Mouse (Mus musculus): Measurements from ENCODE around the gene Dnah14.

The Dnah14 gene

GRCm38 (mm10) chr1:181589116-181589515 is 12.8 kb downstream of the Dnah14 start:
- in situ Hi-C loops (cut with MboI, MseI), result no loop called here

GRCm38 (mm10) chr1:181599376-181599775 is 23.0 kb downstream of the Dnah14 start:
- in situ Hi-C loops (cut with MboI, MseI), result no loop called here

GRCm38 (mm10) chr1:181611118-181611517 is 34.8 kb downstream of the Dnah14 start:
- in situ Hi-C loops (cut with MboI, MseI), result no loop called here

DNA sequence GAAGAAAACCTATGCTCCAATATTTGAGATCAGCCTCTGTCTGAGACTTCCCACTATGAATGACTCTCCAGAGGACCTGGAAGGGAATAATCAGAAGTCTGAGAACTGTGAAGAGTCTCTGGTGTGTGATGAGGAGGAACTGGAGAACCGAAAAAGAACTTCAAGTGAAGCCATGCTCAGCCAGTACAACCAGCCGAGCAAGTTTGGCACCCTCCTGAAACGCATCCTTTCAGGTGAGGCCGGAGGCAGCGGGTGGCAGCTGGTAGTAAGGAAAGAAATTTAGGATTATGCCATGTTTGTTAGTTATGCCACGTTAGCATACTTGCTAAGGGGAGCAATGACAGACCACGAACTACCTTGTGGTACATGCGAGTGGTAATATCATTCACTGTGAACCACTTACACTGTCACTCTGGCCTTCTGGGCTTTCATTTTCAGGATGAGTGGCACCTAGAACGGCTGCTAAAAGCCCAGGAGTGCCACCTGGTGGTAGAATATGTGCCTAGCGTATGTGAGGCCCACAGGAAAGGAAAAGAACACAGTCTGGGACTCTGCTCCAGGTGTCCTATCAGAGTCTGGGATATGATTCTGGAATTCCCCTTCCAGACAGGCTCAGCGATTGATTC is 39.6 kb downstream of the Dnah14 start:
- in situ Hi-C loops (cut with MboI, MseI), result no loop called here

DNA sequence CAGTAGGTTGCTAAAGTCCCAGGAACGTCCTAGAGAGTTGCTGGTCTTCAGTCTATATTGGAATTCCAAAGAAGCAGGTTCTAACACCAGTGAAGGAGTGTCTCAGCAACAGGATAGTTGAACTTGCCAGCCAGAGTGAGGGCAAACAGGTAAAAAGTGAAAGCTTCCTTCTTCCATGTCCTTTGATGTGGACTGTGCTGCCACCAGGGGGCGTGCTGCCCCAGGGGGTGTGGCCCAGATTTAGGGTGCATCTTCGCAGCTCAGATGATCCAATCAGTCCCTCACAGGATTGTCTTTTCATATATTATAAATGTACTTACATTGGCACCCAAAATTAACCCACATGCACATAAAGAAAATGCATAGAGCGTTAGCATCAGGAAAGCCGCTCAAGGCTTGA is 41.0 kb downstream of the Dnah14 start:
- in situ Hi-C loops (cut with MboI, MseI), result no loop called here

GRCm38 (mm10) chr1:181623149-181623680 is 46.9 kb downstream of the Dnah14 start:
- in situ Hi-C loops (cut with MboI, MseI), result no loop called here

GRCm38 (mm10) chr1:181624876-181625275 is 48.5 kb downstream of the Dnah14 start:
- in situ Hi-C loops (cut with MboI, MseI), result no loop called here

DNA sequence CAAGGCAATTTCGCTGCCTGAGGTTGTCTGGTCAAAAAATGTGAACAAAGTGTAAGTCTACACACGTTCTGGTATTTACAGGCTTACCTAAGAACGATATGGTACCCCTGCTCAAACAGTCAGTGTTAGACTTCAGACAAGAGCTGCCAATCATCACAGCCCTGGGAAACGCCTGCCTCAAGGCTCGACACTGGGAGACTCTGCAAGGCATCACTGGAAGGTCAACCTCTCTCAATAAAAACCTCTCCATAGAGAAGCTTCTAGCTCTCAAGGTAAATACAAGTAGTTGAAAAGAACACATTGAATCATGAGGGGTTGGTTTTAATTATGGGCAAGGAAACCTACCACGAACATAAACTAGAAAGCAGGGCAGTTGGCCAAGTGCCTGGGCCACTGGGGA is 51.9 kb downstream of the Dnah14 start:
- in situ Hi-C loops (cut with MboI, MseI), result no loop called here

- in situ Hi-C loops (cut with MboI, MseI), result no loop called here
These were observed 55.0 kb downstream of the Dnah14 start for GRCm38 (mm10) chr1:181631371-181631770.

GRCm38 (mm10) chr1:181637997-181638713 is 61.8 kb downstream of the Dnah14 start:
- in situ Hi-C loops (cut with MboI, MseI), result no loop called here

- in situ Hi-C loops (cut with MboI, MseI), result no loop called here
These were observed 64.0 kb downstream of the Dnah14 start for GRCm38 (mm10) chr1:181640383-181640782.

DNA sequence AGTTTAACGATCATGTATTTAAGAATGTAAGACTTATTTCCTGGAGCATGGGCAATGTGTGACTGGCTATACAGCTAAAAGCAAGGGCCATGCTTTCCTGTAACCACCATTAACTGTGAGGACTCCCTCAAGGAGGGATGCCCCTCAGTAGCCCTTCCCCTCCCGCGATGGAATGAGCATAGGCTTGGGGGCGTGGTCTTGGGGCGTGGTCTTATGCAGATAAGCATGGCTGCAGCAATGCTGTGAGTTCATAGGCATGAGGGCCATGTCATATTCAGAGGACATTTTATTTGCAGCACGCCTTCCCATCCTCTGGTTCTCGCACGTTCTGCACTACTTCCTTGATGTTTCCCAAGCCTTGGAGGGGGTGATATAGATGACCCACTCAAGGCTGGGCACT is 71.1 kb downstream of the Dnah14 start:
- in situ Hi-C loops (cut with MboI, MseI), result no loop called here

GRCm38 (mm10) chr1:181653481-181653880 is 77.1 kb downstream of the Dnah14 start:
- in situ Hi-C loops (cut with MboI, MseI), result no loop called here

DNA sequence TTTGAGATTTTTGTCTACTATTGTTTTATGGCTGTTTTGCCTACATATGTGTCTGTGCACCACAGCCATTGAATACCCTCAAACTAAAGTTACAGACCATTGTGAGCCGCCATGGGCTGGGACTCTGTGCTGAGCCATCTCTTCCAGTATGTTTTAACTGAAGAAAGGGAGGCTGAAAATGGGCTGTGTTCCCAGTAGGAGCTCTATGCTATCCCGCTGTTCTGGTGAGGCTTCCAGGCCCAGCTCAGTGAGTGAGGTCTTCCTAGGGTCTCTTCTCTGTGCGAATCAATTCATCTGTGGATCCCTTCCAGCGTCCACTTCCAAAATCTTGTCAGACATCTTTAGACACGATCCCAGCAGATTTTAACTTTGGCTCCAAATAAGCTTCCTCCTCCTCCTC is 80.1 kb downstream of the Dnah14 start:
- in situ Hi-C loops (cut with MboI, MseI), result no loop called here

DNA sequence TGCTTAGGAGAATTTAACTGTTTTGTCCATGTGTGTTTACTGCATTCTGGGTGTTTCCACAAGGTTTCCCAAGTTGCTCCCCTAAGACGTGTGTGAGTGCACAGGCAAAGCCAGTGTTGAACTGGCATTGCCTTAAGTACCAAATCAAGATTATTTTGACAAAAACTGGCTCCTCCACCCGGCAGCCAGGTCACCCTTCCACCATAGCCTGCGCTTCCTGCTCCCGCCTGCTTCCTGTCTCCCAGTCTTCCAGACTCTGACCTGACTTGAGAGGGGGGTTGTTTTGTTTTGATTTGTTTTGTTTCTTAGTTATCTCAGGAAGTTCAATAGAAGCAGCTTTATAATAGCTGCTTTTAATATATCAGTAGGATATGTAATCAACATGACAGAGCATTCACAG is 90.4 kb downstream of the Dnah14 start:
- in situ Hi-C loops (cut with MboI, MseI), result no loop called here

DNA sequence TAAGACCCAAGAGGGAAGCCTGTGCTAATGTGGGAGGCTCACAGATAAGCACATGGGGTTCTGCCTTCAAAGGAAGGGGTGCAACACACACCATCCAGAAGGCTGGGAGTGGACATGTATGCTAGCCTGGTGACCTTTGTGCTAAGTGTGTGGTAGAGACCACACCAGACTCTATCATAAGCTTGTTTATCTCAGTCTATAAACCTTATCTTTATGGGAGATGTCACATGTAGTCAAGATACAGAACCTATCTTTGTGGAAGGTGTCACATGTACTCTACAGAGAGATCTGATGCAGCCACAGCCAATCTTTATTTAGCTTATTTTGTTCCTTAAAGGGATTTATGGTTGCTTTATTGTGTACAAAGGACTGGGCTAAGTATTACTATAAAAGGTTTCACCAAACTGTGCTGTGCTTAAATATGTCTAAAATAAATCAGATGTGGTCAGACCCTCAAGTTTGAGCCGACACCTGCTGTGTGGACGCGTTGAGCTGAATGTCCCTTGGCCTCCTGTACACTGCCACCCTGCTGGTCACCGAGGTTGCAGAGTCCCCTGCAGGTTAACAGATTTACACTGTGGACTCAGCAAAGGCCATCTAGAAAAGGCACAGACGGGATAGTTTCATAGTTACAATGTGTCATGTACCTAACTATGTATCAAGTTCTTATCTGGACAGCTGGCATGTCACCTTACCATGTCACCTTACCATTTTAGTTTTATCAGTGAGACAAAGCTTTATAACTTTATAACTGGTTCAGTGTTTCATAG is 118.6 kb downstream of the Dnah14 start:
- in situ Hi-C loops (cut with MboI, MseI), result no loop called here

DNA sequence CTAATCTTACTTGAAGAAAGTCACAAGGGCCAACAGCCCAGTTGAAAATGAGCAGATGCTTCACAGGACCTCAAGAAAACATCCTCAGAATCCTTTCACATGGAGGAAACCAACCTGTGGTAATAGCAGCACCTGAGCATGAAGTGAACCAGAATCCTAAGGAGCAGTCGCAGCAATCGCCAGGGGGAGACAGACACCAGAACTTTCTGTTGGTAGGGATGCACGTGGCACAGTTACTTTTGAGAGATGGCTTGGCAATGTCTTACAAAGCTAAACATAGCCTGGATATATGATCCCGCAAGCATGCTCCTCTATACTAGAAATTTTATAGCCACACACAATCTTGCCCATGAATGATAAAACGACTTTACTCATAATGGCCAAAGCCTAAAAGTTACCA is 152.3 kb downstream of the Dnah14 start:
- in situ Hi-C loops (cut with MboI, MseI), result no loop called here

DNA sequence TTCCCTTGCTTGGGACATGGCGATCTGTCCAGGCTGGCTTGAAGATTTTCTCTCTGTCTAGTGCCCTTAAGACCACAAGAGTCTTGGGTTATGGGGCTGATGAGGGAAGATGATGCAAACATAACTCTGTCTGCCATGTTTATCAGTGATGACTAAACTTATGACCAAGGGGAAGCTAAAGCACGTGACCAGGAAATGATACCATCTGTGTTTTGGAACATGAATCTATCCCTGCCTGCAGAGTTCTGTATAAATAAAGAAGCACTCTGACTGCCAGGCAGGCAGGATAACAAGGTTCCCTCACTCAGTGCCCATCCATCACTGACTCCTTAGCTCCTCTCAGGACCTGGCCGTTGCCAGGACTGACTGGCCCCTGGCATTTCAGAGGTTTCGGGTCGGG is 157.2 kb downstream of the Dnah14 start:
- in situ Hi-C loops (cut with MboI, MseI), result loop anchor here (5.0 kb wide), 1 partner anchor 149 kb away; no protein-coding TSS in a partner anchor

DNA sequence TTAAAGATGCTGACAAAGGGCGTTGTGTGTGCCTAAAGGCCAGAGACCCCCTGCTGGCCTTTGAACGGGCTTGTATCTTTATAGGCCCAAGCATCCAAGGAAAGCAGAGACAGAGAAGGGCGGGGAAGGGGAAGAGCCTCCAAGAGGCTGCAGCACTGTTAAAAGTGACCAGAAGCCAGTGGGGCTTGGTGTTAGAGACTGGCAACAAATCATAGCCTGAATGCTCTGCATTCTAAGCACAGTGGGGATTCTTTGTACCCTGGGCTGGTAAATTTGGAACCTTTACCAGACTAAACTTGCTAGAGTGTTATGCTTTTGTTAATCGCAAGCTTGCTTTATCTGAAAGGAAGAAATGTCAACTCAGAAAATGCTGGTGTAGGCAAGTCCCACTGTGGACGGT is 163.9 kb downstream of the Dnah14 start:
- in situ Hi-C loops (cut with MboI, MseI), result no loop called here

DNA sequence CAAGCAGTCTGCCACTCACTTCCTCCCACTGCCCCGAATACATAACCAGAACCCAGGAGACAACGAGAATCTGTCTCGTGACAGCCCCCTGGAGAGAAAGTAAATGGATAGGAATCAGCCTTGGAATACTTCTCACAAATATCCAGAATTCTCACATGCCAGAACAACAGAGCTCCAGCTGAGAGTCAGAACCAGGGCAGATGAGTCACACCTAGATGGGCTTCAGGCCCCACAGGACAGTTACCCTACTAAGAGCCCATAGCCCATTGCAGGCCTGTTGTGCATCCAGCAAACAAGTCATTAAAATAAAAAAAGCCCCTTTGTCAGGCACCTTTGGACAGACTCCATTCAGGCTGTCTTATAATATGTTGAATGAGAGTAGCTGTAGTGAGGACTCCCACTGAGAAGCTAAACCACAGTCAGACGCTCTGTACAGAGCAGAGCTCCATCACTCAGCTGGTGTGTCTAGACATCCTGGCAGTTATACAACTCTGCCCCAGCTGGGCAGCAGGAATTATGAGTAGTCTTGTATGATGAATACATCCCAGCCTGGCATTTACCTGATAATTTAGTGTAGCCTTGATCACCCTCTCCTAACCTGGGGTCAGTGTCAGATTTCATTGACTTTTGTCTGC is 166.0 kb downstream of the Dnah14 start:
- in situ Hi-C loops (cut with MboI, MseI), result no loop called here

GRCm38 (mm10) chr1:181769392-181769791 is 193.0 kb downstream of the Dnah14 start:
- in situ Hi-C loops (cut with MboI, MseI), result no loop called here

DNA sequence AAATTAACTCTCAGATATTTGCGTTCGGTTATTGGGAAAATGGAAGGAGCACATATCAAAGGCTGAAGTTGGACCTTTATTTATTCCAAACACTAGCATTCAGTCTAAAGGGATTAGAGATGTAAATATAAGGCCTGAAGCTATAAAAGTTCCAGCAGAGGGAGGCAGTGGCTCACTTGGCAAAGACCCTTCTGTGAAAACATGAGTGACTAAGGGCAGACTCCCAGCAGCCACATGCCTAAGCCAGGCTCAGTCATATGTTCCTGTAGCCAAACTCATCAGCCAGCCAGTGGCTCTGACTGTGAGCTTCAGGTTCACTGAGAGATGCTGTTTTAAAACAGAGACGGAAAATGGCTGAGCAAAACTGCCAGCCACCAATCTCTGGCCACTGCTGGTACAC is 195.5 kb downstream of the Dnah14 start:
- in situ Hi-C loops (cut with MboI, MseI), result no loop called here

Measured in T-helper 1 cell (primary cell).